Mouse (Mus musculus) CH12.LX (cell line): ENCODE measurements at regions not wholly inside any gene's neighbourhood (a gene's known extent, or its start where the extent isn't known, plus 50 kb on each side); places are given as distances from the start of the nearest gene placed in this dataset.
A peak's percentile ranks its signal among the peaks of the same experiment; 100 is the strongest.

Experiments
- DNase-seq: peaks from one replicate; pipeline ENCODE4 v3.0.0-alpha.2; 2013; ENCODE audit errors: extremely low read depth
- H3K27ac ChIP-seq: 2 replicates; pipeline ENCODE4 v1.5.1; 2012; ENCODE audit warnings: low read depth, mild to moderate bottlenecking, control low read depth, moderate library complexity; ENCODE audit not compliant: insufficient read depth
- H3K27me3 ChIP-seq: replicated peaks from 2 replicates; pipeline ENCODE3; 2012; ENCODE audit warnings: inconsistent platforms
- H3K36me3 ChIP-seq, 2 experiments: replicated peaks in 1 of 2; 2 replicates each; pipeline versions ENCODE3 to v1.6.1; 2012; ENCODE audit warnings: inconsistent platforms in 1 of 2, low read length in 1 of 2, mild to moderate bottlenecking in 1 of 2, mixed read lengths in 1 of 2, moderate library complexity in 1 of 2; ENCODE audit not compliant: control insufficient read depth in 1 of 2, insufficient read depth in 1 of 2
- H3K4me1 ChIP-seq, 2 experiments: 2 replicates each; pipeline ENCODE4 v1.6.1; 2012; ENCODE audit warnings: inconsistent platforms in 1 of 2, moderate library complexity in 1 of 2; ENCODE audit not compliant: insufficient read depth in 2 of 2, control insufficient read depth in 1 of 2
- H3K4me2 ChIP-seq: 2 replicates; pipeline ENCODE4 v1.6.1; 2012; ENCODE audit warnings: low read depth, mild to moderate bottlenecking, control low read depth; ENCODE audit not compliant: poor library complexity, insufficient read depth, severe bottlenecking
- H3K4me3 ChIP-seq, 3 experiments: fragments of 150-350 bp in 1 of 3; sonication (generic) in 1 of 3; replicated peaks in 1 of 3; 2 replicates each; pipeline versions ENCODE3 to v1.5.1; 2011 to 2012; ENCODE audit warnings: low read depth in 2 of 3, low read length in 2 of 3, mild to moderate bottlenecking in 2 of 3, moderate library complexity in 2 of 3, control low read depth in 1 of 3, improper control_type of control experiment in 1 of 3, inconsistent platforms in 1 of 3, mixed read lengths in 1 of 3; ENCODE audit not compliant: poor library complexity in 1 of 3
- H3K79me2 ChIP-seq: replicated peaks from 2 replicates; pipeline ENCODE4 v1.6.1; 2012; ENCODE audit warnings: mild to moderate bottlenecking, moderate library complexity; ENCODE audit not compliant: control insufficient read depth, poor library complexity, insufficient read depth, severe bottlenecking; ENCODE audit errors: extremely low read depth
- H3K9ac ChIP-seq: 2 replicates; pipeline ENCODE4 v1.6.1; 2012; ENCODE audit warnings: low read depth, mild to moderate bottlenecking, control low read depth, moderate library complexity; ENCODE audit not compliant: insufficient read depth
- H3K9me3 ChIP-seq: replicated peaks from 2 replicates; pipeline ENCODE3; 2012; ENCODE audit warnings: low read length, inconsistent platforms, mixed read lengths
- BHLHE40 ChIP-seq: IDR thresholded peaks from 2 replicates; pipeline ENCODE4 v1.6.1; 2011; ENCODE audit warnings: mild to moderate bottlenecking, low read depth, low read length, improper control_type of control experiment
- CHD1 ChIP-seq: IDR thresholded peaks from 2 replicates; pipeline ENCODE4 v1.6.1; 2012; ENCODE audit warnings: low read depth, low read length, improper control_type of control experiment, inconsistent platforms
- CHD2 ChIP-seq: IDR thresholded peaks from 2 replicates; pipeline ENCODE4 v1.6.1; 2011; ENCODE audit warnings: low read length, improper control_type of control experiment
- CTCF ChIP-seq, 2 experiments: IDR thresholded peaks in 1 of 2; conservative IDR thresholded peaks in 1 of 2; 2 replicates each; pipeline ENCODE4 v1.5.1; 2011 to 2012; ENCODE audit warnings: low read depth in 2 of 2, low read length in 2 of 2, improper control_type of control experiment in 1 of 2, inconsistent platforms in 1 of 2, mild to moderate bottlenecking in 1 of 2, moderate library complexity in 1 of 2
- E2F4 ChIP-seq: IDR thresholded peaks from 2 replicates; pipeline ENCODE4 v1.6.1; 2011; ENCODE audit warnings: low read depth, low read length, improper control_type of control experiment; ENCODE audit not compliant: insufficient replicate concordance
- ELF1 ChIP-seq: IDR thresholded peaks from 2 replicates; pipeline ENCODE4 v1.6.1; 2014; ENCODE audit warnings: low read depth, mild to moderate bottlenecking, inconsistent platforms, low read length, improper control_type of control experiment
- EP300 ChIP-seq: IDR thresholded peaks from 2 replicates; pipeline ENCODE4 v1.6.1; 2011; ENCODE audit warnings: low read length, improper control_type of control experiment
- ETS1 ChIP-seq: conservative IDR thresholded peaks from 2 replicates; pipeline ENCODE4 v1.6.1; 2012; ENCODE audit warnings: low read depth, mild to moderate bottlenecking, inconsistent platforms, low read length, improper control_type of control experiment, moderate library complexity
- GABPA ChIP-seq: IDR thresholded peaks from 2 replicates; pipeline ENCODE4 v1.6.1; 2012; ENCODE audit warnings: low read depth, low read length, improper control_type of control experiment, inconsistent platforms; ENCODE audit not compliant: insufficient replicate concordance
- HCFC1 ChIP-seq: IDR thresholded peaks from 2 replicates; pipeline ENCODE4 v1.6.1; 2012; ENCODE audit warnings: low read depth, mild to moderate bottlenecking, inconsistent platforms, low read length, improper control_type of control experiment
- IRF4 ChIP-seq: IDR thresholded peaks from 2 replicates; pipeline ENCODE4 v1.6.1; 2014; ENCODE audit warnings: low read depth, mild to moderate bottlenecking, inconsistent platforms, low read length, improper control_type of control experiment
- JUN ChIP-seq: IDR thresholded peaks from 2 replicates; pipeline ENCODE4 v1.6.1; 2011; ENCODE audit warnings: low read depth, mild to moderate bottlenecking, low read length, improper control_type of control experiment, moderate library complexity; ENCODE audit not compliant: insufficient read depth
- JUND ChIP-seq: conservative IDR thresholded peaks from 2 replicates; pipeline ENCODE4 v1.6.1; 2011; ENCODE audit warnings: low read depth, low read length, improper control_type of control experiment
- KAT2A ChIP-seq: IDR thresholded peaks from 2 replicates; pipeline ENCODE4 v1.6.1; 2012; ENCODE audit warnings: low read length, improper control_type of control experiment, inconsistent platforms; ENCODE audit not compliant: insufficient replicate concordance
- MAFK ChIP-seq: IDR thresholded peaks from 2 replicates; pipeline ENCODE4 v1.6.1; 2011; ENCODE audit warnings: low read length, improper control_type of control experiment; ENCODE audit not compliant: insufficient replicate concordance
- MAX ChIP-seq: IDR thresholded peaks from 2 replicates; pipeline ENCODE4 v1.6.1; 2011; ENCODE audit warnings: low read length, improper control_type of control experiment
- MAZ ChIP-seq: IDR thresholded peaks from 2 replicates; pipeline ENCODE4 v1.6.1; 2012; ENCODE audit warnings: low read depth, mild to moderate bottlenecking, inconsistent platforms, low read length, improper control_type of control experiment, moderate library complexity
- MEF2A ChIP-seq: IDR thresholded peaks from 2 replicates; pipeline ENCODE4 v1.6.1; 2014; ENCODE audit warnings: low read depth, mild to moderate bottlenecking, inconsistent platforms, low read length, improper control_type of control experiment, borderline replicate concordance
- MXI1 ChIP-seq: IDR thresholded peaks from 2 replicates; pipeline ENCODE4 v1.6.1; 2011; ENCODE audit warnings: mild to moderate bottlenecking, low read depth, low read length, improper control_type of control experiment
- MYC ChIP-seq: IDR thresholded peaks from 2 replicates; pipeline ENCODE4 v1.6.1; 2011; ENCODE audit warnings: low read depth, mild to moderate bottlenecking, improper control_type of control experiment, low read length
- NELFE ChIP-seq: IDR thresholded peaks from 2 replicates; pipeline ENCODE4 v1.6.1; 2011; ENCODE audit warnings: low read depth, low read length, improper control_type of control experiment
- NRF1 ChIP-seq: IDR thresholded peaks from 2 replicates; pipeline ENCODE4 v1.6.1; 2014; ENCODE audit warnings: low read depth, mild to moderate bottlenecking, inconsistent platforms, low read length, improper control_type of control experiment, moderate library complexity
- PAX5 ChIP-seq: IDR thresholded peaks from 2 replicates; pipeline ENCODE4 v1.6.1; 2012; ENCODE audit warnings: low read length, inconsistent platforms, mixed read lengths
- POLR2A ChIP-seq: IDR thresholded peaks from 2 replicates; pipeline ENCODE4 v1.6.1; 2011; ENCODE audit warnings: low read depth, mild to moderate bottlenecking, improper control_type of control experiment, low read length
- POLR2AphosphoS2 ChIP-seq: IDR thresholded peaks from 2 replicates; pipeline ENCODE4 v1.6.1; 2011; ENCODE audit warnings: low read depth, low read length, improper control_type of control experiment
- RAD21 ChIP-seq: IDR thresholded peaks from 2 replicates; pipeline ENCODE4 v1.6.1; 2011; ENCODE audit warnings: low read depth, mild to moderate bottlenecking, low read length, improper control_type of control experiment, moderate library complexity
- RCOR1 ChIP-seq: conservative IDR thresholded peaks from 2 replicates; pipeline ENCODE4 v1.6.1; 2012; ENCODE audit warnings: low read depth, mild to moderate bottlenecking, inconsistent platforms, low read length, improper control_type of control experiment
- SIN3A ChIP-seq: IDR thresholded peaks from 2 replicates; pipeline ENCODE4 v1.6.1; 2012; ENCODE audit warnings: low read length, improper control_type of control experiment, inconsistent platforms
- SMC3 ChIP-seq: IDR thresholded peaks from 2 replicates; pipeline ENCODE4 v1.6.1; 2011; ENCODE audit warnings: low read depth, low read length, improper control_type of control experiment
- TBP ChIP-seq: conservative IDR thresholded peaks from 2 replicates; pipeline ENCODE4 v1.6.1; 2011; ENCODE audit warnings: low read depth, low read length, improper control_type of control experiment
- TCF12 ChIP-seq: IDR thresholded peaks from 2 replicates; pipeline ENCODE4 v1.6.1; 2014; ENCODE audit warnings: low read depth, mild to moderate bottlenecking, inconsistent platforms, low read length, improper control_type of control experiment
- UBTF ChIP-seq: IDR thresholded peaks from 2 replicates; pipeline ENCODE4 v1.6.1; 2012; ENCODE audit warnings: low read depth, mild to moderate bottlenecking, inconsistent platforms, low read length, improper control_type of control experiment, moderate library complexity
- USF1 ChIP-seq: IDR thresholded peaks from 2 replicates; pipeline ENCODE4 v1.6.1; 2014; ENCODE audit warnings: low read depth, mild to moderate bottlenecking, inconsistent platforms, low read length, improper control_type of control experiment
- USF2 ChIP-seq: conservative IDR thresholded peaks from 2 replicates; pipeline ENCODE4 v1.6.1; 2011; ENCODE audit warnings: low read depth, low read length, improper control_type of control experiment
- ZC3H11A ChIP-seq: IDR thresholded peaks from 2 replicates; pipeline ENCODE4 v1.6.1; 2012; ENCODE audit warnings: low read depth, mild to moderate bottlenecking, inconsistent platforms, low read length, improper control_type of control experiment
- ZKSCAN1 ChIP-seq: IDR thresholded peaks from 2 replicates; pipeline ENCODE4 v1.6.1; 2012; ENCODE audit warnings: low read depth, inconsistent platforms, low read length, improper control_type of control experiment, borderline replicate concordance
- ZMIZ1 ChIP-seq: IDR thresholded peaks from 2 replicates; pipeline ENCODE4 v1.6.1; 2012; ENCODE audit warnings: low read depth, mild to moderate bottlenecking, inconsistent platforms, low read length, improper control_type of control experiment
- ZNF384 ChIP-seq: IDR thresholded peaks from 2 replicates; pipeline ENCODE4 v1.6.1; 2012; ENCODE audit warnings: low read depth, low read length, improper control_type of control experiment, inconsistent platforms
- dilution Hi-C: fragments of 300-500 bp; cut with MboI; formaldehyde crosslinking; loops from 2 replicates; pipeline ENCODE4 v1.14.3; 2020; ENCODE audit warnings: low sequenced_read_pairs; ENCODE audit not compliant: extremely low pct_unique_long_range_greater_than_20kb, extremely low pct_ligation_motif_present
- in situ Hi-C: fragments of 300-500 bp; cut with MboI; formaldehyde crosslinking; loops from 3 replicates; pipeline ENCODE4 v1.14.3; 2019; ENCODE audit warnings: low sequenced_read_pairs, low pct_ligation_motif_present, low pct_unique_long_range_greater_than_20kb, mixed read lengths

- Histone ChIP-seq H3K27ac (no peak overlapping the region), H3K4me2 (no peak overlapping the region), H3K9me3 (peaks cover 6% of the 10 kb centered on the region), H3K27me3 (no peaks in the 10 kb centered on the region), H3K4me3 (no peak overlapping the region), H3K36me3 (no peaks in the 10 kb centered on the region), H3K79me2 (no peaks in the 10 kb centered on the region), H3K9ac (no peak overlapping the region), H3K4me1 (peaks cover 5 to 50% of the 10 kb centered on the region in 2 experiments; a peak in 3 of 4 replicates)
- no peak for TF ChIP-seq USF1
- TF ChIP-seq TBP: no peak
- TF ChIP-seq SIN3A: no peak
- no peak for TF ChIP-seq MXI1
- no peak for TF ChIP-seq KAT2A
- no peak for TF ChIP-seq ZNF384
- no peak for TF ChIP-seq POLR2A
- TF ChIP-seq MEF2A: peak; percentile 75; the same call in 1 of the 2 replicates
- TF ChIP-seq JUN: peak; percentile 14; the same call in 1 of the 2 replicates
- no peak for TF ChIP-seq SMC3
- TF ChIP-seq TCF12: peak; percentile 51
- no peak for TF ChIP-seq NRF1
- no peak for TF ChIP-seq PAX5
- peak; percentile 51; the same call in 1 of the 2 replicates for TF ChIP-seq RCOR1
- no peak for TF ChIP-seq ZC3H11A
- TF ChIP-seq HCFC1: no peak
- TF ChIP-seq ZMIZ1: no peak
- TF ChIP-seq ETS1: peak; percentile 85
- TF ChIP-seq USF2: no peak
- peak; percentile 75 for TF ChIP-seq EP300
- peak; percentile 31; the same call in 1 of the 2 replicates for TF ChIP-seq JUND
- TF ChIP-seq BHLHE40: peak; percentile 53
- no peak for TF ChIP-seq MAX
- no peak for TF ChIP-seq MYC
- no peak for TF ChIP-seq RAD21
- no peak for TF ChIP-seq CHD2
- TF ChIP-seq E2F4: no peak
- TF ChIP-seq MAFK: no peak
- TF ChIP-seq CTCF (conservative IDR thresholded peaks at IDR 0.05 in 1 of 2, IDR thresholded peaks at IDR 0.05 in 1 of 2; ENCODE audit: low read depth in 2 of 2, low read length in 2 of 2): no peak
- TF ChIP-seq ELF1: no peak
- no peak for TF ChIP-seq NELFE
- TF ChIP-seq CHD1: no peak
- no peak for TF ChIP-seq MAZ
- TF ChIP-seq GABPA: no peak
- no peak for TF ChIP-seq POLR2AphosphoS2
- no peak for TF ChIP-seq UBTF
- TF ChIP-seq ZKSCAN1: no peak
- TF ChIP-seq IRF4: peak; percentile 73
- DNase-seq: peak; percentile 56
- in situ Hi-C loops: no loop called here
- dilution Hi-C loops: no loop called here
Observed at GRCm38 (mm10) chr9:14061389-14061788, 213.5 kb upstream of the Sesn3 start.
